Mouse (Mus musculus): ENCODE data around the gene Cfap97d2.

GRCm38 (mm10) chr8:13688461-13688860 is 17.2 kb upstream of the Cfap97d2 start:
- TF ChIP-seq GATA1 (IDR thresholded peaks at IDR 0.05; ENCODE audit: low read length), result no peak
- TF ChIP-seq TAL1 (IDR thresholded peaks at IDR 0.05; ENCODE audit: low read length), result no peak

Data from erythroblast, embryonic 14.5 days (primary cell).